Mouse (Mus musculus) frontal cortex, adult 2 months (tissue): ENCODE measurements around the gene Phf20. TPM values are rescaled to one million over a fixed set of nuclear protein-coding genes. Genes with fewer than 3 reads are reported as not detected.
"Not testable (repeated sequence)": the region's sequence is repeated elsewhere in the genome, so short reads cannot be mapped to it uniquely, and the experiment has no call there.

Experiments used
- DNase-seq, 2 experiments: peaks; one replicate each; pipeline ENCODE4 v3.0.0; 2022; ENCODE audit warnings: low spot score in 1 of 2; ENCODE audit errors: extremely low spot score in 1 of 2
- polyA plus RNA-seq: library from polyadenylated mRNA; depleted of rRNA; stranded (reverse); fragments of >200 nt; gene quantifications from 2 replicates; pipeline ENCODE4 v1.2.3, GENCODE M21; 2012

Phf20 gene
- polyA plus RNA-seq, 1 experiment = 34.2 TPM

DNA sequence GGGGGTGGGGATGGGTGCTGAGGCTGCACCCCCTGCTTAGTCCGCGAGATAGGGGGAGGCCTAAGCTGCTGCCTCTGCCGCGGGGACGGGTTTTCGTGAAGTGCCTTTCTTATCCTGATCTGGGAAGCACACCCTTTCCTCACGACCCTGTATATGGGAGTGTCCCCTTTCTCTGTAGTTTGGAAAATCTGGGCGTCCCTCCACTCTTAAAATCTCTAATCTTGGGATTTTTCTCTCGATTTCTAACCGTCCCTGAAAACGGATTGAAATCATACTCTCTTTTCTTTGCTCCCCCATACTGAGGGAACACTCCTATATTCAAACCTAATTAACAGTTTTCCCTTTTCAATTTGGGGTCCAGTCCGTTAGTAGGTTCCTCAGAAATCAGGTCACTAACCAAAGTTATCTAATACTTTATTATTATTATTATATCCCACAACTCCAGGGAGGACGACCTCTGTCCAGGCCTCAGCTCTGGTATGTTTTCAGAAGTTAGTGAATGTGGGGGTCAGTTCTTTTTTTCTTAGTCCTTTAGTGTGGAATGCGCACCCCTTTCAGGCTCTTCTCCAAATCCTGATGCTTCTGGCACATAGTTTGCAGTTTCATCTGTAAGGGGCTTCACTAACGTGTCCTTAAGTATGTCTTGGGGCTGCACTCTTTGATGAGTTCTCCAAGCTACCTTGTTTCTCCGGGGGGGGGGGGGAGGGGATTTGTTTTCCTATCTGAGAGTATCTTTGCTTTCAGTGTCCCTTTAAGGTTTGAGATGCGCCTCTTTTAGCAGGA is 1.1 kb downstream of the Phf20 start:
- DNase-seq = no peak

DNA sequence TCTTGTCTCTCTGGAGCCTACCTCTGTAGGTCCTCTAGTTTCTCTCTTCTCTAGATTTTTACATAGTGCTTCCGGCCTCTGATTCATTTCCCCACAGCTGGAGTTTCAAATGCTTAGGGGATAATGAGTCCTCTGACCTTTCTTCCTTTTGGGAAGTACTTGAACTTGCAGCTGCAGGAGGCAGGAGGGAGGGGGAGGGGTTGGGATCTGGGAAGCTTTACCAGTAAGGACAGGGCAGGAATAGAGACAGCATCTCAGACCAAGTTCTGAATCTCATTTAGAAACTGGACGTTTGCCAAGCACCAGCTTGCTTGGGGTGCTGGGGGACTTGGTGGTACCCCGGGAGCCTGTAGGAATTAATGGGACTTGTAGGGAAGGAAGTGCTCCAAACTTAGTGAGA is 3.7 kb downstream of the Phf20 start:
- no peak for DNase-seq

DNA sequence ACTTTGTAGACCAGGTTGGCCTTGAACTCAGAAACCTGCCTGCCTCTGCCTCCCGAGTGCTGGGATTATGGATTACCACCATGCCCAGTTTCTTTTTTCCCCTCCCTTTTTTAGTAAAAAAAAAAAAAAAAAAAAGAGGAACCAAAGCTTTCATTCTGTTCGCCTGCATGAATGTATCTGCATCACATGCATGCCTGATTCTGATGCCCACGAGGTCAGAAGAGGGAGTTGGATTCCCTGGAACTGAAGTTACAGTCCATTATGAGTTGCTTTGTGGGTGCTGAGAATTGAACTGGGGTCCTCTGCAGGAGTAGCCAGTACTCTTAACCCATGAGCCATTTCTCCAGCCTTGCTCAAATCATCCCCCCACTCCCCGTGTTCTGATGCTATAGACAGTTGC is 5.2 kb downstream of the Phf20 start:
- DNase-seq = no peak

GRCm38 (mm10) chr2:156202848-156203437 is 6.7 kb downstream of the Phf20 start:
- DNase-seq = peak in 1 of 2 experiments; percentile 59

DNA sequence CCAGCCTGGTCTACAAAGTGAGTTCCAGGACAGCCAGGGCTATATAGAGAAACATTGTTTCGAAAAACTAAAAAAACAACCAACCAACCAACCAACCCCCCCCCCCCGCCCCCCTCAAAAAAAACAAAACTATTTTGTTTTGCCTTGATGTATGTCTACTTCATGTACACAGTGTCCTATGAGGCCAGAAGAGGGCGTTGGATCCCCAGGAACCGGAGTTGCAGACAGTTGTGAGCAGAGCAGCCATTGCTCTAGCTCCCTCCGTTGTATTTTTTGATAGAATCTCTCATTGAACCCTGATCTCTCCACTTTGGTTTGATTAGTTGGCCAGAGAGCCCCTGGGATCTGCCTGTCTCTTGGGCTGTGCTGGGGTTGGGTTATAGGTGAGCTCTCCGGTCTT is 7.7 kb downstream of the Phf20 start:
- DNase-seq = no peak

DNA sequence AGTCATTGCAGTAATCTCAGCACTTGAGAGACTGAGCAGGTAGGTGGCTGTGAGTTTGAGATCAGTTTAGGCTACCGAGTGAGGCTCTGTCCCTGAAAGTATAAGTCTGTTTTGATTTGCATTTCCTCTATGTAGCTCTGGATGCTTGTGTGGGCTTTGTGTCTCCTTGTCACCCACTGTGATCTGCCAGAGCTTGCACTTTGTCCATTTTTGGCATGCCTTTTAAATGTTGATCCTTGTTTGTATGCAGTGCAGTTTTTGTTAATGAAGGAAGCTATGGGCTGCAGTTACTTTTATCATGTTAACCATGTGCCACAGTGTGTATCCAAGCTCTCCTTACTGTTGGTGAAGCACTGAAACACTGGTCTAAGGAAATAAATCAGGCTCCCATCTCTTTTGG is 21.5 kb downstream of the Phf20 start:
- no peak for DNase-seq

DNA sequence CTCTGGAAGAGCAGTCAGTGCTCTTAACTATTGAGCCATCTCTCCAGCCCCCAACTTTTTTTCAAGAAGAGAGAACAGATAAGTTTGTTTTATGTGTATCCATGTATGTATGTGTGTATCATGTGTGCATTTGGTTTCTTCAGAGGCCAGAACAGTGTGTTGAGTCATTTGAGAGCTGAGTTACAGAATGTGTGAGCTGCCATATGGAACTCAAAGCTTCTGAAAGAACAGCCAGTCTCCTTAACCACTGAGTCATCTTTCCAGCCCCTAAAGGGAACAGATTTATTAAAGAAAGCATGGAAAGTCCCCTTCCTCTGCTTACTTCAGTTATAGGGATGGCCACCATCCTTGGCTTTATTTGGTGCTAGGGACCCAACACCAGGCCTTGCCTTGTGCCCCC is 25.8 kb downstream of the Phf20 start:
- DNase-seq = no peak

DNA sequence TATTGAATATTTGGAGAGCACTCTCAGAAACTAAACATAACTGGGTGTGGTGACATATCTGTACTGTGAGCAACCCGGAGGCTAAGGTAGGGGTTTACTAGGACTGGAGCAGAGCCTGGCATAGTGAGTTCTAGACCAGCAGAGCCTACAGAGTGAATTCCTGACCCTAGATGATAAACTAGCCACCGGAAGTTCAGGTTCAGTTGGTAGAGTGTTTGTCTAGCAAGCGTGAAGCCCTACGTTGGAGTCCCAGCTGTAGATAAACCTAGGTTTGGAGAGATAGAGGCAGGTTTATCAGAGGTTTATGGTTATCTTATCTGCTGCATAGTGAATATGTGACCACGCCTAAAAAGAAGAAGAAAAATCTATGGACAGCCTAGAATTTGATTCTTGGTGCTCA is 27.8 kb downstream of the Phf20 start:
- no peak for DNase-seq

DNA sequence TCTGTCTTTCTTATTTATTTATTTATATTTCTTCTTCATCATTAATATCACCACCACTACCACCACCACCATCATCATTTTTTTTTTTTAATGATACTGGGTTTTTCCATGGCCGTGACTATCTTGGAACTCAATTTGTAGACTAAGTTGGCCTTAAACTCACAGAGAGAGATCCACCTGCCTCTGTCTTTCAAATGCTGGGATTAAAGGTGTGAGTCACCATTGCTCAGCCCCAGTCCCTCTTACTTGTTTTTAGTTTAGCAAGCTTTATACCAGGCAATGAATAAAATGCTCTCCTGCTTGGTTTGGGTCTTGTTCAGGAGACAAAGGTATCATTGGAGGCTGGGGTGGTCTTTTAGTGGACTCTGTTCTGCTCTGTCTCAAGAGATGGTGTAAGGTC is 31.4 kb downstream of the Phf20 start:
- no peak for DNase-seq

GRCm38 (mm10) chr2:156229171-156229570 is 32.9 kb downstream of the Phf20 start:
- no peak for DNase-seq

- DNase-seq = no peak
These were observed 35.1 kb downstream of the Phf20 start for GRCm38 (mm10) chr2:156231340-156231739.

- DNase-seq = peak; percentile 76 to 80
These were observed 37.1 kb downstream of the Phf20 start for GRCm38 (mm10) chr2:156233275-156233948.

- not testable (repeated sequence) for DNase-seq
These were observed 37.8 kb downstream of the Phf20 start for GRCm38 (mm10) chr2:156234016-156234415.

- DNase-seq = peak in 1 of 2 experiments; percentile 61
These were observed 39.6 kb downstream of the Phf20 start for GRCm38 (mm10) chr2:156235847-156236246.

DNA sequence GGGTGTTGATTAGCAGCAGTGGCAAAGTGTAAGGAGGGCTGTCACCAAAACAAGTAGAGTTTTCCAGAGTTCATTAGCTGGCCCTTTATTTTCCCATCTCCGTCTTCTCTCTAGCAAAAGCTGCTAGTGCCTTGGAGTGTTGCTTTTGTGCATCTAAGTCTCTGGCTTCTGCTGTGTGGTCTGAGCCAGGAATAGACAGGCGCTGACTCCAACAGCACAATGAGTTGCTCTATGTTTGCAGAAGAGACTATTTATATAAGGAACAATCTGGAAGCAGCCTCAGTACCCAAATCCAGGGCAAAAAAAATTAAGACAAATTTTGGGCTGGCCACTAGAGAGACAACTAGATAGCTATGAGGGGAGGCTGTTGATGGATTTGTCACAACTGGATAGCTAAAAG is 45.4 kb downstream of the Phf20 start:
- peak; percentile 58 to 67 for DNase-seq

GRCm38 (mm10) chr2:156243011-156243410 is 46.7 kb downstream of the Phf20 start:
- no peak for DNase-seq

GRCm38 (mm10) chr2:156247599-156247998 is 51.3 kb downstream of the Phf20 start:
- DNase-seq = no peak

GRCm38 (mm10) chr2:156250761-156251160 is 54.5 kb downstream of the Phf20 start:
- no peak for DNase-seq

DNA sequence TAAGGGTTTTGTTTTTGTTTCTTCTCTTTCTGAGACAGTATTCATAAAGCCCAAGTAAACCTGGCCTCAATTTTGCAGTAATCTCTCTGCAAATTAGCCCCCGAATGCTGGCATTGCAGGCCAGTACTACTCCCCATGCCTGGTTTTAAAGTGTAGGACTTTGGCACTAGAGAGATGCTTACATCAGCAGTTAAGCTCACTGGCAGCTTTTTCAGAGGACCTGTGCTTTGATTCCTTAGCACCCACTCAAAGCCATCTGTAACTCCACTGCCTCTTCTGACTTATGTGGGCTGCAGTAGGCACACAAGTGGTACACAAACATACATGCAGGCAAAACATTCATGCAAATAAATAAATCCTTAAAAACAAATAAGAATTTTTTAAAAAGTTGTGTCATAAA is 55.0 kb downstream of the Phf20 start:
- DNase-seq = peak in 1 of 2 experiments; percentile 41

GRCm38 (mm10) chr2:156257051-156257450 is 60.8 kb downstream of the Phf20 start:
- peak in 1 of 2 experiments; percentile 67 for DNase-seq

DNA sequence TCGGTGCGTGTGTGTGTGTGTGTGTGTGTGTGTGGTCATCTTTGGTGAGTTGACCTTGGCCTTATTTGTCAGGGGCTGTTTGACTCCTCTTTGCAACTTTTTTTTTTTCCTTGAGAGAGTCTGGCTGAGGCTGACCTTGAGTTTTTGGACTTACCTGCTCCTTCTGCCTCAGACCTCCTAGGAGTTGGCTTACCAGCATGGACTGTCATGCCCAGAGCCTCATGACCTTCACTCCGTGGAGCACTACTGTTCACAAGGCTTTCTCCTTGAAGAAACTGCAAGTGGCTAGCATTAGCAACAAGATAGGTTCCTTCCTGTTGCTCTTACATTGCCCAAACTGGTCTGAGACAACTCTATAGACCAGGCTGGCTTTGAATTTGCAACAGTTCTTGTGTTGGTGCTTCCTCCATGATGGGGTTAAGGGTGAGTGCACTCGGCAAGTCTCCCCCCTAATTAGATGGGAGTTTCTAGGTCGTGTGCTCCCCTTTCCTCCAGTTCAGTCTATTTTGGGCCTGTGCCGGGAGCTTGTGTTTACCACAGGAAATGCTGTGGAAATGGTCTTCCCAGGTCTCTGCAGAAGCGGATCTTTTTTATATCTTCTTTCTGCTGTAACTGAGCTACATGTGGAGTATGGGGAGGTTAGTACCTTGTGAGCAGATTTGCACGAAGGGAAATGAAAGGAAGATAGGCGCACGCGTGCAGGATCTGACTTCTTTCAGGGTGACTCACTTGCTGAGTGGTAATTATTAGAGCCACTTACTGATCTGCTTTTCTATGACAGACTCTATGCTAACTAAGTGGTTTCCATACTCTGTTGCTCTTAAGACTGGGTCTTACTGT is 61.9 kb downstream of the Phf20 start:
- DNase-seq = peak in 1 of 2 experiments; percentile 34
